Mouse (Mus musculus) CH12F3 (cell line): ENCODE measurements around the gene Cmah.

Experiments
- in situ Hi-C: fragments of 300-500 bp; cut with MboI; formaldehyde crosslinking; loops from 2 replicates; pipeline ENCODE4 v1.14.3; 2020; ENCODE audit warnings: low sequenced_read_pairs

The Cmah gene

DNA sequence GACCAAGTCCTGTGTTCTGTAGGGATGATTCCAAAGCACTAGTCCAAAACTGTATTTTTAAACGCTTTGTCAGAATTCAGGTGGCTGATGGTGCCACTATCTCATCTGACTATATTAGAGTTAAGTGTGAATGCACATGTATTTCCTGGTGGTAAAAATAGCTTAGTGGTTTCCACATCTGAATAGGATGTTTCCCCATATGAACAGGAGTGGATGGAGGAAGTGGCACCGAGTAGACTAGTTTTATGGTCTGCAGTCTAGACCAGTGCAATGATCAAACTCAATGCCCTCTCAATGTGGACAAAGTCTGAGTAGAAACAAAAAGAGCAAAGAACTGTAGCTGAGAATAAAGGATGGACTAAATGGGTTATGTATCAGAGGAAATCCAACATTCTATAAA is 79.6 kb downstream of the Cmah start:
- in situ Hi-C loops = no loop called here

- in situ Hi-C loops = no loop called here
Measured at GRCm38 (mm10) chr13:24414635-24415206, 87.5 kb downstream of the Cmah start.

GRCm38 (mm10) chr13:24415506-24416206 is 88.5 kb downstream of the Cmah start:
- in situ Hi-C loops = no loop called here

DNA sequence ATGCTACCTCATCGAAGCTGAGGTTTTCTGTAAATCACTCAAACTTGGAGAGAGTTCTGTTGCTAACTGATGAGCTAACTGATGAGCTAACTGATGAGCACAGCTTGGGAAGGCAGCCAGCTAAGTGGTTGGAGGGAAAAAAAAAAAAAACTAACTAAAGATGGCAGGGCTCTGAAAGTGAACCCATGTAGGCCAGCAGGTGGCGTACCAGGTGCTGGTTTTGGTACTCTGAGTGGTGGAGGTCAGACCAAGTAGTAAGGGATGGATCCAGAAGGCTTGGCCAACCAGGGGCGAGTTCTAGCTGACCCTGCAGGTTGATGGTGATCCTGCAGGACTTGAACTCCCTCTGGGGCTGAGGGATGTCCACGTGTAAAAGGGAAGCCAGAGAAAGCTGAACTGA is 89.2 kb downstream of the Cmah start:
- in situ Hi-C loops = no loop called here

DNA sequence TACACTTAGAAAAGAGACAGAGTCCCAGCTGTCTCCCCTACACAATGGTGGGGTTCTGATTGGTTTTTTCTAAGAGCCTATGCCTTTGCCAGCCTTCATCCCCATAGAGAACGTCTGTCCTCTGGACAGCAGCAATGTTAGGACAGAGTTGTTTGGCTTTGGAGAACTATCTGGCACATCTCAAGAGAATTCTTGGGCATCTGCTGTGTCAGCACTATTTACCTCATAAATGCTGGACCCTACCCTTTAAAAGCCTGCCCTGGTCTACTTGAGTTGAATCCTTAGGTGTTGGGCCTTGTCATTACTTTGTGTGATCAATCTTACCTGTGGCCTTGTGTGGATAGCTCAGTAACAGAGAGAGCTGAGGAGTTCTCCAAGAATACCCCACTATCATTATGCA is 90.8 kb downstream of the Cmah start:
- in situ Hi-C loops = no loop called here

DNA sequence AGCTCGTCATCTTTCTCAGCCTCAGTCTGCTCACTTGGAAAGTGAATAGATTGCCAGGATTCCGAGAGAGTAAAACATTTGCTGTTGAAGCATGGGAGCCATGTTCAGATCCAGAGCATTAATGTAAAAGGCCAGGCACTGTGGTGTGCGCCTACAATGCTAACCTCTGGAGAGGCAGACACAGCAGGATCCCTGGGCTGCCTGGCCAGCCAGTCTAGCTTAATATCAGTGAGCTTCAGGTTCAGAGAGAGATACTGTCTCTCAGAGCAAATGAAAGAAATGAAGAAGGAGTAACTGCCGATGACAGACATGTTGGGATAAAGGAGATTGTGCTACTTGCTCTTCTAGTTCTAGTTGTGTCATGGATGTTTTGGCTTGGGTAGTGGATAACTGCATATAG is 91.6 kb downstream of the Cmah start:
- in situ Hi-C loops = no loop called here

GRCm38 (mm10) chr13:24419560-24420250 is 92.5 kb downstream of the Cmah start:
- in situ Hi-C loops = no loop called here

DNA sequence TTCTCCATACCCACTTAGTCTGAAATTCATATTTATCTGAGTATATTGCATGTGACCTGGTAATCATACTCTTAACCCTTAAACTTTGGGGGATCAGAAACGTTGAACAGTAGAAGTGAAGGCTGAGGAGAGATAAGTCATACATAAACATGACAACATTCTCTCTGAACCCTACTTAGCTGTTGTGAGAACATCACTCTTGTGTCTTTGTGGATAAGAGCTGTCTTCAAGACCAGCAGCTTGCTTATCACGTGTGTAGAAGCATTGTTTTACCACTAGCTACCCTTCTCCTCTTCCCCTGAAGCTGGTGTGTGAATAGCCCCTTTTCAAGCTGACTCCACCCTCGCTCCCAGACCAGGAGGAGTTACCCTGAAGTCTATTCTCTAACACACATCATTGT is 94.8 kb downstream of the Cmah start:
- in situ Hi-C loops = no loop called here

- in situ Hi-C loops = no loop called here
Measured at GRCm38 (mm10) chr13:24430215-24430614, 103.0 kb downstream of the Cmah start.

GRCm38 (mm10) chr13:24431593-24431992 is 104.4 kb downstream of the Cmah start:
- in situ Hi-C loops = no loop called here

- in situ Hi-C loops = no loop called here
Measured at GRCm38 (mm10) chr13:24442272-24442671, 115.1 kb downstream of the Cmah start.

DNA sequence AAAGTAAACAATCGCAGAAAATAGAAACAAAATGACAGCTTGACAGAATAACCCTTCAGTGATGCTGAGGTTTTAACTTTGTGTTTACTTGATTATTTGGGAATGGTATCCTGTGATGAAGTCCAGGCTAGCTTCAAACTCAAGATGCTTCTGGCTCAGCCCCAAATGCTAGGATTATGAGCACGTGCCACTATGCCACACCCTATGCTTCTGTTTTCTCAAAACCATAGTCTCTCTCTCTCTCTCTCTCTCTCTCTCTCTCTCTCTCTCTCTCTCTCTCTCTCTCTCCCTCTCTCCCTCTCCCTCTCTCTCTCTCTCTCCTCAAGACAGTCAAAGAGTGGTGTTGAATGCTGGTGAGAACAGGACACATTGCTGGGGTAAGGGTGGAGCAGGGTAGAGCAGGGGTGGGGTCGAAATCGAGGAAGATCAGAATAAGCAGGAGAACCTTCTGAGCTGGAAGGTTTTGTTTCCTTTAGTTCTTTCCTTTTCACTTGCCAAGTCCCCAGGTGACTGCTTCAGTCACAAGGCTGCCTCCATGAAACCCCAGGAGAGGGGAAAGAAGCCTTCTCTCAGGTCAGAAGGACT is 116.7 kb downstream of the Cmah start:
- in situ Hi-C loops = no loop called here

DNA sequence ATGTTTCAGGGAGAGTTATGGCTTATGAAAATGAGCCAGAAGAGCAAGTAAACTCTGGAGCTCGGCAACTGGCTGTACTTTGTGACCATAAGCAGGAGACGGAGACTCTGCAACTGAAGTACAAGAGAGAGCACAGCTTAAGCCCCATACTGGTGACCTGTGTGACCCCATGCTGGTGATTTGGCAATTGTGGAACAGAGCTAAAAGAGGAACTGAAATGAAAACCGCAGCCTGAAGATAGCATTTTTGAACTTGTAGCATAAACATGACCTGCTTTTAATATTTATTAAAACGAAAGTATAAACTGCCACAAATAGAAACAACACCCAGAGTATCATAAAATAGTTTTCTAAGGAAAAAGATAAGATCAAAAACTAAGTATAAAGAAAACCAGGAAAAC is 117.5 kb downstream of the Cmah start:
- in situ Hi-C loops = no loop called here

DNA sequence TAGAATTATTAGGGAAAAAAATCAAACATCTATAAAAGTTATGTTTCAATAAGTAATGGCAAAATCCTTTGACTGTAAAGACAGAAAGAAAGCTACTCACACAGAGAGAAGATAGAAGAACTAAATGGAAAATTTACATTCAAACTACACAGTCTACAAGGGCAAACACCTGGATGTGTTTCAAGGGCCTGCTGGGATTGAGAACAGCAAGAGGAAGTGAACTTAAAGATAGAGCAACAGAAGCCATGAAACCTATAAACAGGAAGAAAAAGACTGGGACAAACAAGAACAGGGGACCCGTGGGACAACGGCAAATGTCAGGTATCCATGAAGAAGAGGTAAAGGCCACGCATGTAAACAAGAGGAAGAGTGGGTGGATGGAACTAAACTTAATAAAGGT is 118.0 kb downstream of the Cmah start:
- in situ Hi-C loops = no loop called here

DNA sequence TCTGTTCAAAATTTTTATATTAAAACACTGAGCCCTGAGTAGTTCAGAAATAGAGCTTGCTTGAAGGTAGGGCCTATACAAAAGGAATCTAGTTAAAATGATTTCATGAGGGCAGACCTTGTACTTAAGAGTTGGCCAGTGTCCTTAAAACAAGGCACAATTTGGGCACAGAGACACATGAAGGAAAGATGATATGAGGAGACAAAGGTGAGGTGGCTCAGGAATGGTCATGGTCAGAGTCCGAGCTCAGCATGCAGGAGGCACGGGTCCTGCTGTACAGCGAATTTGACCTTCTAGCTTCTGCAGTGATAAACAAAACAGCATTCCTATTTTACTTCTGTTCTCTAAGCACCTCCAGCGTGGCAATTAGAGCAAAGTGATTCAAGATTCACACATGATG is 118.9 kb downstream of the Cmah start:
- in situ Hi-C loops = no loop called here

- in situ Hi-C loops = no loop called here
Measured at GRCm38 (mm10) chr13:24447043-24447442, 119.8 kb downstream of the Cmah start.

- in situ Hi-C loops = no loop called here
Measured at GRCm38 (mm10) chr13:24448578-24448977, 121.4 kb downstream of the Cmah start.

- in situ Hi-C loops = no loop called here
Measured at GRCm38 (mm10) chr13:24451455-24451854, 124.3 kb downstream of the Cmah start.

DNA sequence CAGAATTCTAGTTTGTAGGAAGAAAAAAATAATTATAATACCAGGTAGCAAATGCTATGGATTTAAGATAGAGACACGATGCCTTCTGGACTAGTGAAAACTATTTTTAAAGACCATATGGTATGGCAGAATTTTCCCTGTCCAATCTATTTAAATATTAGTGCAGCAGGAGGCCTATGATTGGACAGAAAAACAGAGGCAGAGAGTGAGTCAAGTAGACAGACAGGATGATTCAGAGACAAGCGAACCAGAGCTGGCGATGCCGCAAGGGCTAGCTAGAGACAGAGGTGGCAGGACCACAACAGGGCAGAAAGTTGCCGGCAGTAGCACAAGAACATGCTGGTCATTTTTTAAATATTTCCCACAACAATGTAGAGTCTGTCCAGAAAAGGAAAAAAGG is 126.5 kb downstream of the Cmah start:
- in situ Hi-C loops = no loop called here

DNA sequence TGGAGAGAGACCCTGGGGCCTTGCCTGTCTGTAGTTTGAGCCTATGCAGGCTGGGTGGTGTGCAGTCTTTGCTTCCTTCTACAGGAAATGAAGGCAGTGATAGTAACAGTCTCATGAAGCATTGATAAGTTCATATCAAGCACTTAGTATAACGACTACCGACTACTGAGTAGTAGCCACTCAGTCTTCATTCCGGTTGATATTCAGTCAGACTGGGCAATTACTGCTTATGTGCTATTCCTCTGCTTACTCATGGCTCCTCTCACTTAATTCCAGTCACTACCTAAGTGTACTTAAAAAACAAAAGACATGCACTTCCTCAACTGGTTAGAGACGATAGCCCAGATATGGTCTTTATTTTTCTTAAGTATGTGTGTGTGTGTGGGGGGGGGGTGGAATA is 129.2 kb downstream of the Cmah start:
- in situ Hi-C loops = no loop called here

DNA sequence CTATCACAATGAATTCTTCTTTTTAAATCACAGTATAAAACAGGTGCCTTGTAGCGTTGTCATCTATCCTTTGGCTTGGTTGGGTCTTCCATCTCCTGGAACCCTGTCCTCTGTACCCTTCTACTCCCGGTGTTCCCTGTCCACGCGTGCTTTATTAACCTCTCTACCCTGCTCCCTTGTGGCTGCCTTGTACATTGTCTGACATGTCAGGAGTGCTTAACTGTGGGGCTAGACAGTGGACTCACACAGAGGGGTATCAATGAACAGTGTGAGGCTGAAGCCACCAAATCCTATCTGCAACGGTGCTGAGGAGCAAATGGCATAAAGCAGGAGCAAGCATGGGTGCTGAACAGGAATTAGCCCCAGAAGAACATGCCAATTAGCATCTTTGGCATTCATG is 133.3 kb downstream of the Cmah start:
- in situ Hi-C loops = no loop called here

- in situ Hi-C loops = no loop called here
Measured at GRCm38 (mm10) chr13:24463767-24464166, 136.6 kb downstream of the Cmah start.
